Mouse (Mus musculus) midbrain, embryonic 15.5 days (tissue): ENCODE data around the gene Mageb2. TPM values are rescaled to one million over a fixed set of nuclear protein-coding genes. Genes with fewer than 3 reads are reported as not detected.
"Not testable (repeated sequence)": the region's sequence is repeated elsewhere in the genome, so short reads cannot be mapped to it uniquely, and the experiment has no call there.

ENCODE experiments used
- ATAC-seq: fragments of 200-750 bp; cut with Nextera tagmentation; replicated peaks from 2 replicates; pipeline ENCODE4 v1.8.0; 2017; ENCODE audit warnings: moderate TSS enrichment
- H3K27ac ChIP-seq: fragments of 300-500 bp; sonication (generic); 2 replicates; pipeline ENCODE4 v1.5.1; 2015; ENCODE audit warnings: mild to moderate bottlenecking, inconsistent platforms
- H3K27me3 ChIP-seq: fragments of 300-500 bp; sonication (generic); replicated peaks from 2 replicates; pipeline ENCODE4 v1.6.1; 2015; ENCODE audit warnings: inconsistent platforms
- H3K36me3 ChIP-seq: fragments of 300-500 bp; sonication (generic); replicated peaks from 2 replicates; pipeline ENCODE4 v1.6.1; 2015; ENCODE audit warnings: inconsistent platforms
- H3K4me1 ChIP-seq: fragments of 300-500 bp; sonication (generic); 2 replicates; pipeline ENCODE4 v1.6.1; 2015; ENCODE audit warnings: inconsistent platforms
- H3K4me2 ChIP-seq: fragments of 300-500 bp; sonication (generic); 2 replicates; pipeline ENCODE4 v1.6.1; 2015; ENCODE audit warnings: inconsistent platforms, mild to moderate bottlenecking, moderate library complexity
- H3K4me3 ChIP-seq: fragments of 300-500 bp; sonication (generic); 2 replicates; pipeline ENCODE4 v1.5.1; 2015; ENCODE audit warnings: mild to moderate bottlenecking, inconsistent platforms
- H3K9ac ChIP-seq: fragments of 300-500 bp; sonication (generic); 2 replicates; pipeline ENCODE4 v1.6.1; 2015; ENCODE audit warnings: mild to moderate bottlenecking, inconsistent platforms
- H3K9me3 ChIP-seq: fragments of 300-500 bp; sonication (generic); 2 replicates; pipeline ENCODE4 v1.6.1; 2016; ENCODE audit warnings: inconsistent platforms
- WGBS: fragments of 180-500 bp; shearing (Covaris S2); methylation state at CpG from one replicate; pipeline ENCODE4 v1.1.7; 2015; ENCODE audit warnings: mixed read lengths; 5-methylcytosine and 5-hydroxymethylcytosine counted together
- polyA plus RNA-seq: library from polyadenylated mRNA; unstranded; fragments of >200 nt; fragmentation: Nextera tagmentation; extraction: Ambion mirVana; gene quantifications from 2 replicates; pipeline ENCODE4 v1.2.1, GENCODE M21; 2015

Gene Mageb2
- not detected in 2 replicates for polyA plus RNA-seq

- not testable (repeated sequence) for ATAC-seq, H3K27me3 ChIP-seq, H3K9me3 ChIP-seq, H3K9ac ChIP-seq, H3K36me3 ChIP-seq, H3K4me1 ChIP-seq, H3K27ac ChIP-seq, H3K4me3 ChIP-seq, H3K4me2 ChIP-seq
- 75% methylated on average over 2 of the region's 2 CpGs for WGBS
Measured at GRCm38 (mm10) chrX:91331390-91331789, at the start of gene Mageb2. Gene Mageb2 (plus strand): TSS chrX:91331690.

- H3K4me1 ChIP-seq, H3K4me2 ChIP-seq, ATAC-seq: not testable (repeated sequence)
Measured at GRCm38 (mm10) chrX:91313256-91313655, 18.2 kb upstream of the Mageb2 start.

More at GRCm38 (mm10) chrX:91313256-91313655, 18.2 kb upstream of the Mageb2 start:
- H3K27ac ChIP-seq, H3K9ac ChIP-seq, H3K9me3 ChIP-seq, H3K36me3 ChIP-seq, H3K27me3 ChIP-seq, H3K4me3 ChIP-seq: not testable (repeated sequence)
- WGBS = 94% methylated on average over 9 of the region's 9 CpGs

Other genes starting within 250 kb of the Mageb2 start
- not detected in 2 replicates for gene Gm5072, start 60.8 kb downstream of the Mageb2 start, polyA plus RNA-seq
- gene Gm8914, start 148.4 kb downstream of the Mageb2 start, polyA plus RNA-seq = not detected in 2 replicates
- gene 1700084M14Rik, start 244.2 kb downstream of the Mageb2 start, polyA plus RNA-seq = not detected in 2 replicates